Mouse (Mus musculus): ENCODE measurements around the gene Fgfbp3. TPM values are rescaled to one million over a fixed set of nuclear protein-coding genes. Genes with fewer than 3 reads are reported as not detected.
A peak's percentile ranks its signal among the peaks of the same experiment; 100 is the strongest.

The Fgfbp3 gene
- polyA plus RNA-seq, 1 experiment from 2014 or later: 23.9 TPM

GRCm38 (mm10) chr19:36925671-36926552, 6.5 kb upstream of the Fgfbp3 start, which contains the start of gene Btaf1:
Gene Btaf1, plus strand, starts transcription at chr19:36926079.
- WGBS: under 1% methylated on average over 82 of the region's 98 CpGs
- H3K4me3 ChIP-seq: peak within 1 kb of the TSS; percentile 91
- H3K27ac ChIP-seq (replicated peaks): peak within 1 kb of the TSS; percentile 94
- no peaks in the 10 kb centered on the region for H3K9me3 ChIP-seq (replicated peaks)
- peaks cover 4% of the 10 kb centered on the region; the same call in 1 of the 2 replicates for H3K36me3 ChIP-seq
- H3K27me3 ChIP-seq (ENCODE audit: low read depth, poor library complexity, severe bottlenecking): no peaks in the 10 kb centered on the region
- DNase-seq (ENCODE audit: low spot score): peak; percentile 94
- H3K4me1 ChIP-seq: peaks cover 24% of the 10 kb centered on the region

- no peaks in the 10 kb centered on the region for H3K36me3 ChIP-seq
- no peak for DNase-seq (ENCODE audit: low spot score)
- WGBS: 65% methylated on average over 3 of the region's 3 CpGs
- no peak overlapping the region for H3K27ac ChIP-seq (replicated peaks)
- no peaks in the 10 kb centered on the region for H3K27me3 ChIP-seq (ENCODE audit: low read depth, poor library complexity, severe bottlenecking)
- no peaks in the 10 kb centered on the region for H3K9me3 ChIP-seq (replicated peaks)
- peaks cover 41% of the 10 kb centered on the region for H3K4me1 ChIP-seq
- no peak overlapping the region for H3K4me3 ChIP-seq
Measured at GRCm38 (mm10) chr19:36922936-36923335, 3.5 kb upstream of the Fgfbp3 start.

- DNase-seq (ENCODE audit: low spot score): no peak
- Histone ChIP-seq H3K36me3 (no peaks in the 10 kb centered on the region), H3K9me3 (replicated peaks) (no peaks in the 10 kb centered on the region), H3K4me3 (no peak overlapping the region), H3K27ac (replicated peaks) (no peak overlapping the region), H3K4me1 (peaks cover 41% of the 10 kb centered on the region), H3K27me3 (ENCODE audit: low read depth, poor library complexity, severe bottlenecking) (no peaks in the 10 kb centered on the region)
- WGBS: 31% methylated on average over 2 of the region's 2 CpGs
Measured at GRCm38 (mm10) chr19:36922015-36922414, 2.6 kb upstream of the Fgfbp3 start.

GRCm38 (mm10) chr19:36918441-36919301, 744 bp downstream of the Fgfbp3 start:
- peaks cover 41% of the 10 kb centered on the region for H3K4me1 ChIP-seq
- no peaks in the 10 kb centered on the region for H3K36me3 ChIP-seq
- peak overlapping the region; percentile 84 for H3K4me3 ChIP-seq
- peak; percentile 87 for DNase-seq (ENCODE audit: low spot score)
- H3K9me3 ChIP-seq (replicated peaks): no peaks in the 10 kb centered on the region
- peak overlapping the region; percentile 97 for H3K27ac ChIP-seq (replicated peaks)
- under 1% methylated on average over 73 of the region's 85 CpGs for WGBS
- no peaks in the 10 kb centered on the region for H3K27me3 ChIP-seq (ENCODE audit: low read depth, poor library complexity, severe bottlenecking)

GRCm38 (mm10) chr19:36916876-36917389, 2.5 kb downstream of the Fgfbp3 start:
- peak overlapping the region; percentile 84 for H3K4me3 ChIP-seq
- no peaks in the 10 kb centered on the region for H3K36me3 ChIP-seq
- WGBS: 81% methylated on average over 1 of the region's 1 CpGs
- H3K9me3 ChIP-seq (replicated peaks): no peaks in the 10 kb centered on the region
- H3K4me1 ChIP-seq: peaks cover 57% of the 10 kb centered on the region
- DNase-seq (ENCODE audit: low spot score): no peak
- peak overlapping the region; percentile 53; the same call in 1 of the 2 replicates for H3K27ac ChIP-seq (replicated peaks)
- no peaks in the 10 kb centered on the region for H3K27me3 ChIP-seq (ENCODE audit: low read depth, poor library complexity, severe bottlenecking)

GRCm38 (mm10) chr19:36916206-36916605, 3.2 kb downstream of the Fgfbp3 start:
- Histone ChIP-seq H3K9me3 (replicated peaks) (no peaks in the 10 kb centered on the region), H3K36me3 (no peaks in the 10 kb centered on the region), H3K27ac (replicated peaks) (no peak overlapping the region), H3K4me3 (no peak overlapping the region), H3K4me1 (peaks cover 64% of the 10 kb centered on the region), H3K27me3 (ENCODE audit: low read depth, poor library complexity, severe bottlenecking) (no peaks in the 10 kb centered on the region)
- 88% methylated on average over 4 of the region's 4 CpGs for WGBS
- no peak for DNase-seq (ENCODE audit: low spot score)

GRCm38 (mm10) chr19:36913064-36913463, 6.4 kb downstream of the Fgfbp3 start:
- Histone ChIP-seq H3K4me1 (peaks cover 59% of the 10 kb centered on the region), H3K36me3 (no peaks in the 10 kb centered on the region), H3K9me3 (replicated peaks) (no peaks in the 10 kb centered on the region), H3K27me3 (ENCODE audit: low read depth, poor library complexity, severe bottlenecking) (no peaks in the 10 kb centered on the region), H3K27ac (replicated peaks) (0 out of 2 replicates have a peak overlapping the region, but pooled peaks have one; percentile 55), H3K4me3 (no peak overlapping the region)
- WGBS: 83% methylated on average over 7 of the region's 7 CpGs
- DNase-seq (ENCODE audit: low spot score): no peak

- Histone ChIP-seq H3K4me3 (0 out of 2 replicates have a peak overlapping the region, but pooled peaks have one; percentile 14), H3K4me1 (peaks cover 38% of the 10 kb centered on the region), H3K27ac (replicated peaks) (peak overlapping the region; percentile 69), H3K9me3 (replicated peaks) (no peaks in the 10 kb centered on the region; the same call in 1 of the 2 replicates), H3K27me3 (ENCODE audit: low read depth, poor library complexity, severe bottlenecking) (no peaks in the 10 kb centered on the region), H3K36me3 (no peaks in the 10 kb centered on the region)
- WGBS: 15% methylated on average over 12 of the region's 12 CpGs
- peak; percentile 72 for DNase-seq (ENCODE audit: low spot score)
Measured at GRCm38 (mm10) chr19:36910424-36911045, 8.9 kb downstream of the Fgfbp3 start.

GRCm38 (mm10) chr19:36909676-36910292, 9.6 kb downstream of the Fgfbp3 start:
- no peaks in the 10 kb centered on the region for H3K27me3 ChIP-seq (ENCODE audit: low read depth, poor library complexity, severe bottlenecking)

GRCm38 (mm10) chr19:36909150-36909549, 10.3 kb downstream of the Fgfbp3 start:
- no peaks in the 10 kb centered on the region for H3K36me3 ChIP-seq
- DNase-seq (ENCODE audit: low spot score): no peak
- H3K4me1 ChIP-seq: peaks cover 49% of the 10 kb centered on the region
- no peaks in the 10 kb centered on the region; the same call in 1 of the 2 replicates for H3K9me3 ChIP-seq (replicated peaks)
- WGBS: 84% methylated on average over 3 of the region's 3 CpGs
- no peaks in the 10 kb centered on the region for H3K27me3 ChIP-seq (ENCODE audit: low read depth, poor library complexity, severe bottlenecking)
- H3K27ac ChIP-seq (replicated peaks): no peak overlapping the region; the same call in 1 of the 2 replicates
- no peak overlapping the region for H3K4me3 ChIP-seq

More at GRCm38 (mm10) chr19:36909676-36910292, 9.6 kb downstream of the Fgfbp3 start:
- peak; percentile 79 for DNase-seq (ENCODE audit: low spot score)
- 0 out of 2 replicates have a peak overlapping the region, but pooled peaks have one; percentile 14 for H3K4me3 ChIP-seq
- WGBS: 17% methylated on average over 9 of the region's 9 CpGs
- peak overlapping the region; percentile 69 for H3K27ac ChIP-seq (replicated peaks)
- no peaks in the 10 kb centered on the region; the same call in 1 of the 2 replicates for H3K9me3 ChIP-seq (replicated peaks)
- H3K36me3 ChIP-seq: no peaks in the 10 kb centered on the region
- H3K4me1 ChIP-seq: peaks cover 42% of the 10 kb centered on the region

- Histone ChIP-seq H3K36me3 (no peaks in the 10 kb centered on the region), H3K4me1 (peaks cover 35% of the 10 kb centered on the region), H3K27me3 (ENCODE audit: low read depth, poor library complexity, severe bottlenecking) (no peaks in the 10 kb centered on the region), H3K27ac (replicated peaks) (peak overlapping the region; percentile 89), H3K9me3 (replicated peaks) (no peaks in the 10 kb centered on the region; the same call in 1 of the 2 replicates), H3K4me3 (peak overlapping the region; percentile 53)
- WGBS: under 1% methylated on average over 41 of the region's 41 CpGs
- DNase-seq (ENCODE audit: low spot score): peak; percentile 91
Measured at GRCm38 (mm10) chr19:36904211-36905007, 15.0 kb downstream of the Fgfbp3 start.
